Mouse (Mus musculus): ENCODE measurements around the gene Cep295. TPM values are rescaled to one million over a fixed set of nuclear protein-coding genes. Genes with fewer than 3 reads are reported as not detected.
"Not testable (repeated sequence)": the region's sequence is repeated elsewhere in the genome, so short reads cannot be mapped to it uniquely, and the experiment has no call there.

Cep295 gene
- polyA plus RNA-seq, 1 experiment from 2014 or later = 20.5 TPM

DNA sequence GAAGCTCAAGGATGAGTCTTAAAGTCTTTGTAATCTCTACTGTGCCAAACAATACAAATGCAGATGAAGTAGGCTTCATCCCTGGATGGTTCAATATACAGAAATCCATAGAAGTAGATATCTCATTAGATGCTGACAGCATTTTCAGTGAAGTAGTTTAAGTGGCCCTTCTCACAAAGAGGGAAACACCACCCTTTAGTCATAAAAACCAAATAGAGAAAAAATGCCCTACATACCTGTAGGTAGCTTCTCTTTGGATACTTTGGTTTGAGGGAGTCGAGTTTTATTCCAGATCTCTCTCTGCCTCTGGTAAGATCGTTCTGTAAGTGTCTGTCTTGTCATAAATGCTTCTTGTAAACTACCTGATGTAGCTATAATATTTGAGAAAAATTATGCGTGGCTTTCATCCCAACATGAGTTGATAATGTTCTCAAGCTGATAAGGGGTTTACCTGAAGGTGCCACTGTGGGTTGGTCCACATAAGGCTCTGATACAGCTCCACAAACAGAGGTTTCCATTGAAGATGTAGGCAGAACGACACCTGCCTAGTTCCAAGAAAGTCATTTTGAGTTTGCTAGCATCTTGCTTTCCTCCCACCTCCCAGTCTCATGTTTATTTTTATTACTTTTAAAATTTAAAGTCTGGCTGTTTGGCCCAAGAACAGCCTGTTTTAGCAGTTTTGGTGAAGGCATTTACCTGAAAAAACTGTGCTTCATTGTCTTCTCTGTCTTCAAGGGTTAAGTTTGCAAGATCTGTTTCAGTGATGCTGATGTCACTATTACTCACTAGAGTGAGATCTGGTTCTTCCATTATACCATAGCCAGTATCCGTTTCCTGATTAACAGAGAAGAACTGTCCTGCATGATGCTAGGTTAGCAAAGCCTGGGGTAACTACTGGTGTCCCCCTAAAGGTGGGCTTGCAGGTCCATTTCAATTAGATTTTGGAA is 40.1 kb downstream of the Cep295 start:
- H3K9me3 ChIP-seq (replicated peaks) = no peaks in the 10 kb centered on the region
- H3K27ac ChIP-seq = no peak overlapping the region
- H3K4me1 ChIP-seq = no peaks in the 10 kb centered on the region
- no peak overlapping the region for H3K9ac ChIP-seq
- WGBS = 69% methylated on average over 5 of the region's 5 CpGs
- peaks cover 59% of the 10 kb centered on the region for H3K36me3 ChIP-seq
- H3K4me3 ChIP-seq = no peak overlapping the region
- no peak overlapping the region for H3K4me2 ChIP-seq (replicated peaks)
- no peak for ATAC-seq (ENCODE audit: low FRiP score)
- no peaks in the 10 kb centered on the region for H3K27me3 ChIP-seq

GRCm38 (mm10) chr9:15316296-15316695 is 41.3 kb downstream of the Cep295 start:
- H3K4me3 ChIP-seq; ATAC-seq (ENCODE audit: low FRiP score): not testable (repeated sequence)
- peaks cover 57% of the 10 kb centered on the region for H3K36me3 ChIP-seq

GRCm38 (mm10) chr9:15314619-15315018 is 43.0 kb downstream of the Cep295 start:
- no peaks in the 10 kb centered on the region for H3K9me3 ChIP-seq (replicated peaks)
- H3K9ac ChIP-seq = no peak overlapping the region
- 98% methylated on average over 1 of the region's 1 CpGs for WGBS
- H3K4me3 ChIP-seq = no peak overlapping the region
- ATAC-seq (ENCODE audit: low FRiP score) = no peak
- no peak overlapping the region for H3K4me2 ChIP-seq (replicated peaks)
- H3K4me1 ChIP-seq = no peaks in the 10 kb centered on the region
- no peaks in the 10 kb centered on the region for H3K27me3 ChIP-seq
- H3K36me3 ChIP-seq = peaks cover 66% of the 10 kb centered on the region
- H3K27ac ChIP-seq = no peak overlapping the region

More at GRCm38 (mm10) chr9:15316296-15316695, 41.3 kb downstream of the Cep295 start:
- WGBS = 100% methylated on average over 2 of the region's 2 CpGs
- H3K4me2 ChIP-seq (replicated peaks); H3K27me3 ChIP-seq; H3K9me3 ChIP-seq (replicated peaks); H3K4me1 ChIP-seq; H3K27ac ChIP-seq; H3K9ac ChIP-seq: not testable (repeated sequence)

DNA sequence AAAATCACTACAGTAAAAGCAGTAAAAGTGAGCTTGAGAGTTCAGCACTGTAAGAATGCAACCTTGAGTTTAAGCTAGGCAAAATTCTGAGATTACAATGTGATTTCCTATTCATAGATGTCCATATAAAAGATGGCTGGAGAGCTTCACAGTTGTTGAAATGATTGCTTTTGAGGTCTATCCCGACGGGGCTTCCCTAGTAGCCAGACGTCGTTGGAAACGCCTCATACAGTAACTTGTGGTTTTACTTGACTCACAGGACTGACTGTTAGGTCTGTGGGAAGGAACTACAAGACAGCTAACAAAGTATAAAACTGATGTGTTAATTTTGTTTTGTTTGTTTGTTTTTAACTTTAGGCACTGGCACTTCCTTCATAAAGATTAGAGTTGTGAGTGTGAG is 44.0 kb downstream of the Cep295 start:
- Histone ChIP-seq H3K9ac (no peak overlapping the region), H3K4me3 (no peak overlapping the region), H3K36me3 (peaks cover 75% of the 10 kb centered on the region), H3K27ac (no peak overlapping the region), H3K4me2 (replicated peaks) (no peak overlapping the region), H3K4me1 (peaks cover 4% of the 10 kb centered on the region), H3K9me3 (replicated peaks) (no peaks in the 10 kb centered on the region), H3K27me3 (no peaks in the 10 kb centered on the region)
- no peak for ATAC-seq (ENCODE audit: low FRiP score)
- WGBS = 92% methylated on average over 5 of the region's 5 CpGs

DNA sequence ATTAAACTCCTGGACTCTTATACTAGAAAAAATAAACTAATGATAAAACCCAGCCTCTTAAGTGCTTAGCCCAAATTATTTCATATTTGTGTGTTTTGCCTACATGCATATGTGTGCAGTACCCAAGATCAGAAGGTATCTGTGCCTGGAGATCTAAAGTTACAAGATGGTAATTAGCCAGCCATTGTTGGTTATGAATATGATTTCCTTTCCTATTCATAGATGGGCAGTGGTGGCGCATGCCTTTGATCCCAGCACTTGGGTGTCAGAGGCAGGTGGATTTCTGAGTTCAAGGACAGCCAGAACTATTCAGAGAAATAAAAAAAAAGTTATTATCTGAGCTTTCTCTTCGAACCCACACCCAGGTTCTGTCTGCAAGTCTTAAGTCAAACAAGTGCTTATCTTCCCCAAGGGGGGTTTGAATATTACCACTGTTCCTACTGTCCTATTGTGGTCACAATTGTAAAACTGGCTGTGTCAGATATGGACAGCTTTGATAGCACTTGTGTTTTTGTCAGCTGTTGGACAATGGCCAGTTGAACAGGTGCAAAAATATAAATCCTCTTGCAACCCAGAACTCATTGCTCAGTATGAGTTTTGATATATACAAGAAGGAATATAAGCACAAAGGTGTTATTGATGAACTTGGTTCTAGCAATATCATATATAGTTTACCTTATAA is 45.4 kb downstream of the Cep295 start:
- Histone ChIP-seq H3K4me3 (no peak overlapping the region), H3K9me3 (replicated peaks) (no peaks in the 10 kb centered on the region), H3K27ac (no peak overlapping the region), H3K4me2 (replicated peaks) (no peak overlapping the region), H3K27me3 (no peaks in the 10 kb centered on the region), H3K9ac (no peak overlapping the region), H3K4me1 (peaks cover 16% of the 10 kb centered on the region), H3K36me3 (peaks cover 73% of the 10 kb centered on the region)
- WGBS = 97% methylated on average over 2 of the region's 2 CpGs
- no peak for ATAC-seq (ENCODE audit: low FRiP score)

DNA sequence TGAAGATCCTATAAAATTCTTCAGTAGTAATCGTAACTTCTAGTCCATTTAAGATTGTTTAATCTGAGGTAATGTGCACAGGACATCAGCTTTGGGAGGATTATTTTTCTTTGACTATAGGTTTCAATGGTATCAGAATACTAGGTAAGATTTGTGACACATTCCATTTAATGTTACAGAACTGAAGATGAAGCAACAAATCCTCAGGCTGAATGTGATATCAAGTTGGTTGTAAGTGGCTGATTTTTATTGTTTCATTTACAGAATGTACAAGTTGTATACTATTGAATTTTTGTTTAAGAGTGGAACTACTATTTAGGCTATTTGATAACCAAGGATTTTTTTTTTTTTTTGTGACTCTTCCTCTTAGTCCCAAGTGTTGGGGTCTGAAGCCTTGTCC is 47.4 kb downstream of the Cep295 start:
- 96% methylated on average over 1 of the region's 1 CpGs for WGBS
- H3K4me1 ChIP-seq = peaks cover 25% of the 10 kb centered on the region
- peaks cover 59% of the 10 kb centered on the region for H3K36me3 ChIP-seq
- H3K9ac ChIP-seq = no peak overlapping the region
- no peak overlapping the region for H3K4me2 ChIP-seq (replicated peaks)
- no peaks in the 10 kb centered on the region for H3K9me3 ChIP-seq (replicated peaks)
- no peak overlapping the region for H3K27ac ChIP-seq
- no peak for ATAC-seq (ENCODE audit: low FRiP score)
- H3K27me3 ChIP-seq = no peaks in the 10 kb centered on the region
- H3K4me3 ChIP-seq = no peak overlapping the region

GRCm38 (mm10) chr9:15309425-15309824 is 48.2 kb downstream of the Cep295 start:
- H3K9me3 ChIP-seq (replicated peaks) = no peaks in the 10 kb centered on the region
- no peak for ATAC-seq (ENCODE audit: low FRiP score)
- WGBS = 81% methylated on average over 4 of the region's 4 CpGs
- H3K4me2 ChIP-seq (replicated peaks) = no peak overlapping the region
- H3K4me1 ChIP-seq = peaks cover 25% of the 10 kb centered on the region
- H3K27me3 ChIP-seq = no peaks in the 10 kb centered on the region
- H3K36me3 ChIP-seq = peaks cover 52% of the 10 kb centered on the region
- H3K27ac ChIP-seq = no peak overlapping the region
- no peak overlapping the region for H3K9ac ChIP-seq
- no peak overlapping the region for H3K4me3 ChIP-seq

- Histone ChIP-seq H3K4me3 (no peak overlapping the region), H3K9ac (no peak overlapping the region), H3K4me1 (peaks cover 25% of the 10 kb centered on the region), H3K36me3 (peaks cover 40% of the 10 kb centered on the region), H3K9me3 (replicated peaks) (no peaks in the 10 kb centered on the region), H3K27ac (no peak overlapping the region), H3K27me3 (no peaks in the 10 kb centered on the region), H3K4me2 (replicated peaks) (no peak overlapping the region)
- WGBS = 64% methylated on average over 2 of the region's 2 CpGs
- no peak for ATAC-seq (ENCODE audit: low FRiP score)
These were observed 49.3 kb downstream of the Cep295 start for GRCm38 (mm10) chr9:15308254-15308653.

DNA sequence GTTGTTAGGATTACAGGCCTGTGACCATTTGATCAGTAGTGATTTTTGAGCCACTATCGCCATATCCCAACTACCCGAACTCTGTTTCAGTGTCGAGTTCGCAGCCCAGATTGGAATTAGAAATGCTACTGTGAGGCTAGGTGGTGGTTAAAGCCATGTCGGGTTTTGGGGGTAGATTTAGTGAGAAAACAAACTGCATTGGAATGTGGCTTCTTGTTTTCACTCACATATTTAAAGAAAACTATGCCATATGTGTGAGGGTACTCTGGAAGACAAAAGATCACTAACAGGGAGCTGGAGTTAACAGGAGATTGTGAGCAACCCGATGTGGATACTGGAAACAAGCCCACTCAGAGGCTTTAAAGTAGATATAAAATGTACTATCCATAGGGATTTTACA is 50.3 kb downstream of the Cep295 start:
- Histone ChIP-seq H3K4me2 (replicated peaks) (peak overlapping the region; percentile 65), H3K4me3 (peak overlapping the region; percentile 70), H3K9me3 (replicated peaks) (no peaks in the 10 kb centered on the region), H3K27ac (no peak overlapping the region), H3K4me1 (peaks cover 25% of the 10 kb centered on the region), H3K36me3 (peaks cover 33% of the 10 kb centered on the region), H3K27me3 (no peaks in the 10 kb centered on the region), H3K9ac (peak overlapping the region; percentile 87)
- WGBS = 10% methylated on average over 6 of the region's 6 CpGs
- no peak for ATAC-seq (ENCODE audit: low FRiP score)

GRCm38 (mm10) chr9:15306398-15307119 is 51.0 kb downstream of the Cep295 start, which contains the start of gene 4931406C07Rik:
Gene 4931406C07Rik, minus strand, starts transcription at chr9:15306448.
- Histone ChIP-seq H3K4me2 (replicated peaks) (peak within 1 kb of the TSS; percentile 65), H3K4me1 (peaks cover 25% of the 10 kb centered on the region), H3K9ac (peak within 1 kb of the TSS; percentile 87), H3K27me3 (no peaks in the 10 kb centered on the region), H3K4me3 (peak within 1 kb of the TSS; percentile 70), H3K27ac (peak within 1 kb of the TSS; percentile 91), H3K9me3 (replicated peaks) (no peaks in the 10 kb centered on the region), H3K36me3 (peaks cover 26% of the 10 kb centered on the region)
- under 1% methylated on average over 35 of the region's 35 CpGs for WGBS
- ATAC-seq (ENCODE audit: low FRiP score) = peak; percentile 90

- no peaks in the 10 kb centered on the region for H3K9me3 ChIP-seq (replicated peaks)
- H3K4me3 ChIP-seq = peak within 1 kb of the TSS; percentile 70
- H3K27ac ChIP-seq = peak within 1 kb of the TSS; percentile 91
- 14% methylated on average over 44 of the region's 45 CpGs for WGBS
- peak within 1 kb of the TSS; percentile 87 for H3K9ac ChIP-seq
- peaks cover 25% of the 10 kb centered on the region for H3K4me1 ChIP-seq
- H3K4me2 ChIP-seq (replicated peaks) = peak within 1 kb of the TSS; percentile 65
- H3K36me3 ChIP-seq = peaks cover 25% of the 10 kb centered on the region
- ATAC-seq (ENCODE audit: low FRiP score) = peak; percentile 99
- no peaks in the 10 kb centered on the region for H3K27me3 ChIP-seq
These were observed 51.8 kb downstream of the Cep295 start, which contains the start of gene Taf1d for GRCm38 (mm10) chr9:15305503-15306397. Gene Taf1d, plus strand, starts transcription at chr9:15306214.

Data from hindbrain, embryonic 12.5 days (tissue).